Mouse (Mus musculus): ENCODE results near the gene Acaa1b. TPM values are rescaled to one million over a fixed set of nuclear protein-coding genes. Genes with fewer than 3 reads are reported as not detected.

Acaa1b gene
- polyA plus RNA-seq, 1 experiment from 2014 or later: 1.7 TPM

GRCm38 (mm10) chr9:119146098-119146770, 10.7 kb downstream of the Acaa1b start:
- no peaks in the 10 kb centered on the region for H3K36me3 ChIP-seq (ENCODE audit: control insufficient read depth, insufficient read depth)
- H3K4me2 ChIP-seq (ENCODE audit: low read length): no peak overlapping the region
- 0 out of 2 replicates have a peak, but pooled peaks cover 3% of the 10 kb centered on the region for H3K4me1 ChIP-seq (replicated peaks; ENCODE audit: control insufficient read depth, insufficient read depth, low read length)
- H3K9me3 ChIP-seq (ENCODE audit: control insufficient read depth, low read length): no peaks in the 10 kb centered on the region
- H3K4me3 ChIP-seq (replicated peaks; ENCODE audit: low read length): no peak overlapping the region
- H3K27me3 ChIP-seq (replicated peaks; ENCODE audit: control insufficient read depth, insufficient read depth, low read length): no peaks in the 10 kb centered on the region
- H3K27ac ChIP-seq (ENCODE audit: low read length): no peak overlapping the region
- no peak overlapping the region for H3K9ac ChIP-seq (replicated peaks; ENCODE audit: low read depth, low read length)
- 77% methylated on average over 13 of the region's 13 CpGs for WGBS
- no peak for ATAC-seq

GRCm38 (mm10) chr9:119145638-119146037, 11.3 kb downstream of the Acaa1b start:
- no peak for ATAC-seq
- 0 out of 2 replicates have a peak, but pooled peaks cover 3% of the 10 kb centered on the region for H3K4me1 ChIP-seq (replicated peaks; ENCODE audit: control insufficient read depth, insufficient read depth, low read length)
- H3K9ac ChIP-seq (replicated peaks; ENCODE audit: low read depth, low read length): no peak overlapping the region
- 55% methylated on average over 6 of the region's 6 CpGs for WGBS
- no peak overlapping the region for H3K4me3 ChIP-seq (replicated peaks; ENCODE audit: low read length)
- no peaks in the 10 kb centered on the region for H3K27me3 ChIP-seq (replicated peaks; ENCODE audit: control insufficient read depth, insufficient read depth, low read length)
- no peaks in the 10 kb centered on the region for H3K9me3 ChIP-seq (ENCODE audit: control insufficient read depth, low read length)
- H3K27ac ChIP-seq (ENCODE audit: low read length): no peak overlapping the region
- no peak overlapping the region for H3K4me2 ChIP-seq (ENCODE audit: low read length)
- no peaks in the 10 kb centered on the region for H3K36me3 ChIP-seq (ENCODE audit: control insufficient read depth, insufficient read depth)

- Histone ChIP-seq H3K27ac (ENCODE audit: low read length) (no peak overlapping the region), H3K27me3 (replicated peaks; ENCODE audit: control insufficient read depth, insufficient read depth, low read length) (no peaks in the 10 kb centered on the region), H3K4me2 (ENCODE audit: low read length) (no peak overlapping the region), H3K9me3 (ENCODE audit: control insufficient read depth, low read length) (no peaks in the 10 kb centered on the region), H3K36me3 (ENCODE audit: control insufficient read depth, insufficient read depth) (no peaks in the 10 kb centered on the region), H3K9ac (replicated peaks; ENCODE audit: low read depth, low read length) (no peak overlapping the region), H3K4me1 (replicated peaks; ENCODE audit: control insufficient read depth, insufficient read depth, low read length) (0 out of 2 replicates have a peak, but pooled peaks cover 3% of the 10 kb centered on the region), H3K4me3 (replicated peaks; ENCODE audit: low read length) (no peak overlapping the region)
- no peak for ATAC-seq
- 48% methylated on average over 10 of the region's 10 CpGs for WGBS
These were observed 11.8 kb downstream of the Acaa1b start for GRCm38 (mm10) chr9:119145137-119145536.

GRCm38 (mm10) chr9:119144696-119145095, 12.2 kb downstream of the Acaa1b start:
- Histone ChIP-seq H3K4me3 (replicated peaks; ENCODE audit: low read length) (no peak overlapping the region), H3K36me3 (ENCODE audit: control insufficient read depth, insufficient read depth) (no peaks in the 10 kb centered on the region), H3K27ac (ENCODE audit: low read length) (no peak overlapping the region), H3K9ac (replicated peaks; ENCODE audit: low read depth, low read length) (no peak overlapping the region), H3K27me3 (replicated peaks; ENCODE audit: control insufficient read depth, insufficient read depth, low read length) (no peaks in the 10 kb centered on the region), H3K4me2 (ENCODE audit: low read length) (no peak overlapping the region), H3K9me3 (ENCODE audit: control insufficient read depth, low read length) (no peaks in the 10 kb centered on the region), H3K4me1 (replicated peaks; ENCODE audit: control insufficient read depth, insufficient read depth, low read length) (0 out of 2 replicates have a peak, but pooled peaks cover 3% of the 10 kb centered on the region)
- ATAC-seq: no peak
- WGBS: 54% methylated on average over 8 of the region's 8 CpGs

GRCm38 (mm10) chr9:119143372-119143771, 13.5 kb downstream of the Acaa1b start:
- Histone ChIP-seq H3K36me3 (ENCODE audit: control insufficient read depth, insufficient read depth) (no peaks in the 10 kb centered on the region), H3K4me3 (replicated peaks; ENCODE audit: low read length) (no peak overlapping the region), H3K27me3 (replicated peaks; ENCODE audit: control insufficient read depth, insufficient read depth, low read length) (no peaks in the 10 kb centered on the region), H3K4me1 (replicated peaks; ENCODE audit: control insufficient read depth, insufficient read depth, low read length) (0 out of 2 replicates have a peak, but pooled peaks cover 3% of the 10 kb centered on the region), H3K27ac (ENCODE audit: low read length) (no peak overlapping the region), H3K9ac (replicated peaks; ENCODE audit: low read depth, low read length) (no peak overlapping the region), H3K4me2 (ENCODE audit: low read length) (no peak overlapping the region), H3K9me3 (ENCODE audit: control insufficient read depth, low read length) (no peaks in the 10 kb centered on the region)
- ATAC-seq: no peak
- 78% methylated on average over 9 of the region's 9 CpGs for WGBS

GRCm38 (mm10) chr9:119142066-119142465, 14.8 kb downstream of the Acaa1b start:
- Histone ChIP-seq H3K36me3 (ENCODE audit: control insufficient read depth, insufficient read depth) (no peaks in the 10 kb centered on the region), H3K9ac (replicated peaks; ENCODE audit: low read depth, low read length) (no peak overlapping the region), H3K9me3 (ENCODE audit: control insufficient read depth, low read length) (no peaks in the 10 kb centered on the region), H3K4me3 (replicated peaks; ENCODE audit: low read length) (no peak overlapping the region), H3K27ac (ENCODE audit: low read length) (no peak overlapping the region), H3K4me1 (replicated peaks; ENCODE audit: control insufficient read depth, insufficient read depth, low read length) (0 out of 2 replicates have a peak, but pooled peaks cover 3% of the 10 kb centered on the region), H3K4me2 (ENCODE audit: low read length) (no peak overlapping the region), H3K27me3 (replicated peaks; ENCODE audit: control insufficient read depth, insufficient read depth, low read length) (no peaks in the 10 kb centered on the region)
- no peak for ATAC-seq
- 94% methylated on average over 5 of the region's 5 CpGs for WGBS

GRCm38 (mm10) chr9:119138836-119139235, 18.1 kb downstream of the Acaa1b start:
- Histone ChIP-seq H3K27me3 (replicated peaks; ENCODE audit: control insufficient read depth, insufficient read depth, low read length) (no peaks in the 10 kb centered on the region), H3K4me3 (replicated peaks; ENCODE audit: low read length) (no peak overlapping the region), H3K36me3 (ENCODE audit: control insufficient read depth, insufficient read depth) (no peaks in the 10 kb centered on the region), H3K27ac (ENCODE audit: low read length) (no peak overlapping the region), H3K9me3 (ENCODE audit: control insufficient read depth, low read length) (no peaks in the 10 kb centered on the region), H3K9ac (replicated peaks; ENCODE audit: low read depth, low read length) (no peak overlapping the region), H3K4me1 (replicated peaks; ENCODE audit: control insufficient read depth, insufficient read depth, low read length) (no peaks in the 10 kb centered on the region), H3K4me2 (ENCODE audit: low read length) (no peak overlapping the region)
- no peak for ATAC-seq
- WGBS: 93% methylated on average over 2 of the region's 2 CpGs

- 67% methylated on average over 5 of the region's 5 CpGs for WGBS
These were observed 26.2 kb downstream of the Acaa1b start for GRCm38 (mm10) chr9:119130692-119131091.

GRCm38 (mm10) chr9:119128436-119129181, 28.3 kb downstream of the Acaa1b start:
- Histone ChIP-seq H3K4me1 (replicated peaks; ENCODE audit: control insufficient read depth, insufficient read depth, low read length) (no peaks in the 10 kb centered on the region), H3K9ac (replicated peaks; ENCODE audit: low read depth, low read length) (no peak overlapping the region), H3K27me3 (replicated peaks; ENCODE audit: control insufficient read depth, insufficient read depth, low read length) (no peaks in the 10 kb centered on the region), H3K27ac (ENCODE audit: low read length) (no peak overlapping the region), H3K36me3 (ENCODE audit: control insufficient read depth, insufficient read depth) (no peaks in the 10 kb centered on the region), H3K4me3 (replicated peaks; ENCODE audit: low read length) (no peak overlapping the region), H3K9me3 (ENCODE audit: control insufficient read depth, low read length) (no peaks in the 10 kb centered on the region), H3K4me2 (ENCODE audit: low read length) (no peak overlapping the region)
- ATAC-seq: no peak
- WGBS: 83% methylated on average over 12 of the region's 12 CpGs

More at GRCm38 (mm10) chr9:119130692-119131091, 26.2 kb downstream of the Acaa1b start:
- H3K9ac ChIP-seq (replicated peaks; ENCODE audit: low read depth, low read length): no peak overlapping the region
- no peaks in the 10 kb centered on the region for H3K9me3 ChIP-seq (ENCODE audit: control insufficient read depth, low read length)
- no peak overlapping the region for H3K4me3 ChIP-seq (replicated peaks; ENCODE audit: low read length)
- no peaks in the 10 kb centered on the region for H3K36me3 ChIP-seq (ENCODE audit: control insufficient read depth, insufficient read depth)
- H3K4me2 ChIP-seq (ENCODE audit: low read length): no peak overlapping the region
- ATAC-seq: no peak
- H3K27ac ChIP-seq (ENCODE audit: low read length): no peak overlapping the region
- H3K4me1 ChIP-seq (replicated peaks; ENCODE audit: control insufficient read depth, insufficient read depth, low read length): no peaks in the 10 kb centered on the region
- no peaks in the 10 kb centered on the region for H3K27me3 ChIP-seq (replicated peaks; ENCODE audit: control insufficient read depth, insufficient read depth, low read length)

Measured in forebrain, embryonic 16.5 days (tissue).